Mouse (Mus musculus): Measurements from ENCODE around the gene Atf7. TPM values are rescaled to one million over a fixed set of nuclear protein-coding genes. Genes with fewer than 3 reads are reported as not detected.

Atf7 gene
- polyA plus RNA-seq, 1 experiment from 2014 or later, result 13.2 TPM

DNA sequence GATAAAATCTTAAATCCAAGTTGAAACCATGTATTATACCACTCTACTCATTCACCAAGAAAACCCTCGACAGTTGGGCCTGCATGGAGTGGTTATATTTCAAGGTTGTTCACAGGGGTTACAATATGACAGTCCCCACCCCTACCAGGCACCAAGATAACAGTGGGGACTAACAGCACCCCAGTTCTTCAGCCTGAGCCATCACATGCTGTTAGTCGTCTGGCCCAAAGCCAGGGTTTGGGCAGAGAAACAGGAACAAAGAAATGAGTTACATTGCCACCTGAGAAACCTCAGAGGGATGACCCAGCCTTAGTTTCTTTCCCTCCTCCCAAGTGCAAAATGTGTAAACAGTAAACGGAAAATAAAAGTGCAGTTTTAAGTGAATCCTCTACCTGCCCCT, 125.9 kb downstream of the Atf7 start:
- no peak overlapping the region for H3K27ac ChIP-seq (replicated peaks; ENCODE audit: low read depth, low read length)
- H3K4me1 ChIP-seq (ENCODE audit: control insufficient read depth, insufficient read depth, low read length), result no peaks in the 10 kb centered on the region
- 73% methylated on average over 3 of the region's 3 CpGs for WGBS
- no peak overlapping the region for H3K9ac ChIP-seq (replicated peaks; ENCODE audit: low read length)
- ATAC-seq (ENCODE audit: low FRiP score, low TSS enrichment) (no peak), DNase-seq (no peak)
- H3K9me3 ChIP-seq (ENCODE audit: control insufficient read depth, low read length), result no peaks in the 10 kb centered on the region
- no peak overlapping the region for H3K4me3 ChIP-seq (replicated peaks; ENCODE audit: low read depth, low read length)
- no peaks in the 10 kb centered on the region for H3K27me3 ChIP-seq (ENCODE audit: control insufficient read depth, insufficient read depth, low read length)
- no peak overlapping the region for H3K4me2 ChIP-seq (ENCODE audit: low read length)
- peaks cover 93% of the 10 kb centered on the region for H3K36me3 ChIP-seq (ENCODE audit: control insufficient read depth, insufficient read depth, low read length)

- Histone ChIP-seq H3K4me1 (ENCODE audit: control insufficient read depth, insufficient read depth, low read length) (no peaks in the 10 kb centered on the region), H3K27ac (replicated peaks; ENCODE audit: low read depth, low read length) (no peak overlapping the region), H3K4me2 (ENCODE audit: low read length) (no peak overlapping the region), H3K4me3 (replicated peaks; ENCODE audit: low read depth, low read length) (no peak overlapping the region), H3K9me3 (ENCODE audit: control insufficient read depth, low read length) (no peaks in the 10 kb centered on the region), H3K36me3 (ENCODE audit: control insufficient read depth, insufficient read depth, low read length) (peaks cover 93% of the 10 kb centered on the region), H3K9ac (replicated peaks; ENCODE audit: low read length) (no peak overlapping the region), H3K27me3 (ENCODE audit: control insufficient read depth, insufficient read depth, low read length) (no peaks in the 10 kb centered on the region)
- 94% methylated on average over 3 of the region's 3 CpGs for WGBS
- DNase-seq (no peak), ATAC-seq (ENCODE audit: low FRiP score, low TSS enrichment) (no peak)
Measured at GRCm38 (mm10) chr15:102498322-102498721, 126.9 kb downstream of the Atf7 start.

DNA sequence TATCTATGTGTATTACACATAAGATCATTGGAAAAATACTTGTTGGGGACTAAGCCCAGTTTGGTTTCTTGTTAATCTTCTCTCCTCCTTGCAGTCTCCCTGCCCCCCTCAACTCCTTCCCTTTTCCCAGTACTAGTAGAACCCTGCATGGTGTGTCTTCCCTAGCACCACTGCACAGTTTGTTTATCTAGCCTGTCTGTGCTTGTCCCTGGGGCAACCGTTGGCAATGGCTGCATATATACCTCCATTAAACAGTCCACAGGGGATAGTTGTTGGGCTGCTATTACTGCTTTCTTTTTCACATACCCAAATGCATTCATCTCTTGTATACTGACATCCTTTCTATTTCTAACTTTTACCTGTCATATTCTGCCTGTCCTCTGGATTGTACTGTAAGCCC, 137.6 kb downstream of the Atf7 start:
- no peaks in the 10 kb centered on the region for H3K4me1 ChIP-seq (ENCODE audit: control insufficient read depth, insufficient read depth, low read length)
- peaks cover 93% of the 10 kb centered on the region for H3K36me3 ChIP-seq (ENCODE audit: control insufficient read depth, insufficient read depth, low read length)
- no peak overlapping the region for H3K27ac ChIP-seq (replicated peaks; ENCODE audit: low read depth, low read length)
- no peak overlapping the region for H3K4me3 ChIP-seq (replicated peaks; ENCODE audit: low read depth, low read length)
- no peak overlapping the region for H3K4me2 ChIP-seq (ENCODE audit: low read length)
- H3K27me3 ChIP-seq (ENCODE audit: control insufficient read depth, insufficient read depth, low read length), result no peaks in the 10 kb centered on the region
- DNase-seq (no peak), ATAC-seq (ENCODE audit: low FRiP score, low TSS enrichment) (no peak)
- H3K9ac ChIP-seq (replicated peaks; ENCODE audit: low read length), result no peak overlapping the region
- H3K9me3 ChIP-seq (ENCODE audit: control insufficient read depth, low read length), result no peaks in the 10 kb centered on the region
- 87% methylated on average over 1 of the region's 1 CpGs for WGBS

DNA sequence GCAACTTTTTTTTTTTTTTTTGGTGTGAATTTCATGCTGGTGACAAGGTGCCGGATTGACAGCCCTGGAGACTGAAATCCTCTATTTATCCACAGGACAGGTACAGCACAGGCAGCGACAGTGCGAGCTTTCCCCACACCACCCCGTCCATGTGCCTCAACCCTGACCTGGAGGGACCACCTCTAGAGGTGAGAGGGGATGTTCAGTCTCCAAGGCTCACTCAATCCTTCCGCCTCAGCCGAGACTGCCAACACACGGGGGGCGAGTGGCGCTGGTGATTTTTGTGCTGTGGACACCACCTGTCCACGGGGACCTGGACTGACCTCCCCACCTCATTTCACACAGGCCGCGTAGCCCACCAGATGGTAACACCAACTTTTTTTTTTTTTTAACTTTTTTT, 139.4 kb downstream of the Atf7 start:
- Histone ChIP-seq H3K4me3 (replicated peaks; ENCODE audit: low read depth, low read length) (no peak overlapping the region), H3K27me3 (ENCODE audit: control insufficient read depth, insufficient read depth, low read length) (no peaks in the 10 kb centered on the region), H3K36me3 (ENCODE audit: control insufficient read depth, insufficient read depth, low read length) (peaks cover 94% of the 10 kb centered on the region), H3K4me2 (ENCODE audit: low read length) (no peak overlapping the region), H3K9me3 (ENCODE audit: control insufficient read depth, low read length) (no peaks in the 10 kb centered on the region), H3K4me1 (ENCODE audit: control insufficient read depth, insufficient read depth, low read length) (no peaks in the 10 kb centered on the region), H3K9ac (replicated peaks; ENCODE audit: low read length) (no peak overlapping the region), H3K27ac (replicated peaks; ENCODE audit: low read depth, low read length) (no peak overlapping the region)
- WGBS, result 90% methylated on average over 12 of the region's 12 CpGs
- no peak for DNase-seq
- ATAC-seq (ENCODE audit: low FRiP score, low TSS enrichment), result no peak

DNA sequence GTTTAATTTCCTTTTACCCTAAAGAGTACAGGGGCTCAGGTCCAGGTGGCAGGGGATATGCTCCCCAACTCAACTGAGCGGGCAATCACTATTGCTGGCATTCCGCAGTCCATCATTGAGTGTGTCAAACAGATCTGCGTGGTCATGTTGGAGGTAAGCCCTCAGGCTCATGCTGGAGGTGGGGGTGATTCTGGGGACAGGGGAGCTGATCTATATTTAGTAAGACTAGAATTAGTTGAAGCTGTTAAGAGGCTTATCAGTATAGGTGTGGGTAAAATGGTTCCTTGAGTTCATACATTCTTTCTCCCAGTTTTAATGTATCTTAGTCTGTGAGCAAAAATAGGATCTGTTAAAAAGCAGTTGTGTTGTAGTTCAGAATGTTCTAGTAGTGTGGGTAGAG, 142.1 kb downstream of the Atf7 start:
- DNase-seq (no peak), ATAC-seq (ENCODE audit: low FRiP score, low TSS enrichment) (no peak)

More for the DNA sequence above, 142.1 kb downstream of the Atf7 start:
- H3K4me3 ChIP-seq (replicated peaks; ENCODE audit: low read depth, low read length), result no peak overlapping the region
- no peak overlapping the region for H3K9ac ChIP-seq (replicated peaks; ENCODE audit: low read length)
- WGBS, result 94% methylated on average over 3 of the region's 3 CpGs
- no peak overlapping the region for H3K4me2 ChIP-seq (ENCODE audit: low read length)
- H3K27ac ChIP-seq (replicated peaks; ENCODE audit: low read depth, low read length), result no peak overlapping the region
- peaks cover 93% of the 10 kb centered on the region for H3K36me3 ChIP-seq (ENCODE audit: control insufficient read depth, insufficient read depth, low read length)
- no peaks in the 10 kb centered on the region for H3K4me1 ChIP-seq (ENCODE audit: control insufficient read depth, insufficient read depth, low read length)
- H3K9me3 ChIP-seq (ENCODE audit: control insufficient read depth, low read length), result no peaks in the 10 kb centered on the region
- no peaks in the 10 kb centered on the region for H3K27me3 ChIP-seq (ENCODE audit: control insufficient read depth, insufficient read depth, low read length)

MicroRNA genes within 50 kb of the gene (microRNA counts, 519-probe panel; counts per million panel counts)
- microRNA mmu-miR-688, result not detected

Small RNA genes within 50 kb of the gene (microRNA-seq; reads per million reads assigned to microRNA genes)
- not detected for gene Mir688

Other genes starting within 250 kb of the Atf7 start
- 6.0 and 7.4 TPM in 2 replicates for gene Sp1, start 219.3 kb downstream of the Atf7 start, polyA plus RNA-seq (2014; fragmentation: Nextera tagmentation; extraction: Ambion mirVana)
- 0.18 and 0.39 TPM in 2 replicates for gene Amhr2, start 180.1 kb downstream of the Atf7 start, polyA plus RNA-seq (2014; fragmentation: Nextera tagmentation; extraction: Ambion mirVana)
- gene Prr13, start 166.4 kb downstream of the Atf7 start, polyA plus RNA-seq (2014; fragmentation: Nextera tagmentation; extraction: Ambion mirVana), result 127 and 133 TPM in 2 replicates
- 187 TPM in 2 replicates for gene Pcbp2, start 154.9 kb downstream of the Atf7 start, polyA plus RNA-seq (2014; fragmentation: Nextera tagmentation; extraction: Ambion mirVana)
- gene Gm10337, start 121.7 kb downstream of the Atf7 start, polyA plus RNA-seq (2014; fragmentation: Nextera tagmentation; extraction: Ambion mirVana), result 9.6 TPM in 1 of 2 replicates, not detected in the other
- gene Map3k12, start 108.4 kb downstream of the Atf7 start, polyA plus RNA-seq (2014; fragmentation: Nextera tagmentation; extraction: Ambion mirVana), result 44.2 and 47.9 TPM in 2 replicates
- gene Tarbp2, start 107.3 kb downstream of the Atf7 start, polyA plus RNA-seq (2014; fragmentation: Nextera tagmentation; extraction: Ambion mirVana), result 76.3 and 90.7 TPM in 2 replicates
- 1.3 and 2.7 TPM in 2 replicates for gene Npff, start 100.5 kb downstream of the Atf7 start, polyA plus RNA-seq (2014; fragmentation: Nextera tagmentation; extraction: Ambion mirVana)
- not detected in 2 replicates for gene Gm28047, start 397 bp downstream of the Atf7 start, polyA plus RNA-seq (2014; fragmentation: Nextera tagmentation; extraction: Ambion mirVana)
- 69.8 and 72.3 TPM in 2 replicates for gene Atp5g2, start 46.9 kb upstream of the Atf7 start, polyA plus RNA-seq (2014; fragmentation: Nextera tagmentation; extraction: Ambion mirVana)
- 30.6 and 36.5 TPM in 2 replicates for gene Calcoco1, start 96.7 kb upstream of the Atf7 start, polyA plus RNA-seq (2014; fragmentation: Nextera tagmentation; extraction: Ambion mirVana)